Mouse (Mus musculus): Measurements from ENCODE around the gene Slc25a29.

GRCm38 (mm10) chr12:108831966-108832643 lies 3.6 kb downstream of the Slc25a29 start:
- TF ChIP-seq CTCF (conservative IDR thresholded peaks at IDR 0.05 in 1 of 2, IDR thresholded peaks at IDR 0.05 in 1 of 2; ENCODE audit: low read depth in 2 of 2, low read length in 2 of 2) (no peak), ZC3H11A (IDR thresholded peaks at IDR 0.05; ENCODE audit: low read depth, low read length) (no peak), JUND (conservative IDR thresholded peaks at IDR 0.05; ENCODE audit: low read depth, low read length) (no peak), MAZ (IDR thresholded peaks at IDR 0.05; ENCODE audit: low read depth, low read length) (no peak), EP300 (IDR thresholded peaks at IDR 0.05; ENCODE audit: low read length) (no peak), POLR2A (IDR thresholded peaks at IDR 0.05; ENCODE audit: low read depth, low read length) (no peak), SIN3A (IDR thresholded peaks at IDR 0.05; ENCODE audit: low read length) (no peak)
